Mouse (Mus musculus) mesoderm, embryonic 11.5 days (tissue): ENCODE data around the gene Cldn34c4.

Experiments used
- DNase-seq: peaks from one replicate; pipeline ENCODE4 v3.0.0-alpha.2; 2012; ENCODE audit warnings: low read depth, low spot score

Cldn34c4 gene

GRCm38 (mm10) chrX:127736454-127736853, at the start of gene Cldn34c4:
TSS of gene Cldn34c4 (minus strand) at chrX:127736554.
- DNase-seq = no peak

- DNase-seq = no peak
These were observed 10.7 kb upstream of the Cldn34c4 start for GRCm38 (mm10) chrX:127747062-127747461.
